Mouse (Mus musculus) lung, embryonic 15.5 days (tissue): ENCODE results near the gene Itga6. TPM values are rescaled to one million over a fixed set of nuclear protein-coding genes. Genes with fewer than 3 reads are reported as not detected.
A peak's percentile ranks its signal among the peaks of the same experiment; 100 is the strongest.

Source experiments
- ATAC-seq: fragments of 200-750 bp; cut with Nextera tagmentation; 2 replicates; pipeline ENCODE4 v1.8.0; 2017; ENCODE audit warnings: moderate number of reproducible peaks, borderline replicate concordance; ENCODE audit not compliant: low FRiP score, low TSS enrichment; ENCODE audit errors: extremely low read depth
- H3K27ac ChIP-seq: fragments of 300-500 bp; sonication (generic); 2 replicates; pipeline ENCODE4 v1.5.1; 2015; ENCODE audit warnings: moderate library complexity, mild to moderate bottlenecking, inconsistent platforms
- H3K27me3 ChIP-seq: fragments of 300-500 bp; sonication (generic); 2 replicates; pipeline ENCODE4 v1.6.1; 2015; ENCODE audit warnings: inconsistent platforms
- H3K36me3 ChIP-seq: fragments of 300-500 bp; sonication (generic); 2 replicates; pipeline ENCODE4 v1.6.1; 2015; ENCODE audit warnings: inconsistent platforms
- H3K4me1 ChIP-seq: fragments of 300-500 bp; sonication (generic); 2 replicates; pipeline ENCODE4 v1.6.1; 2015; ENCODE audit warnings: inconsistent platforms
- H3K4me2 ChIP-seq: fragments of 300-500 bp; sonication (generic); 2 replicates; pipeline ENCODE4 v1.6.1; 2015; ENCODE audit warnings: inconsistent platforms, mild to moderate bottlenecking, moderate library complexity
- H3K4me3 ChIP-seq: fragments of 300-500 bp; sonication (generic); 2 replicates; pipeline ENCODE4 v1.5.1; 2015; ENCODE audit warnings: mild to moderate bottlenecking, inconsistent platforms
- H3K9ac ChIP-seq: fragments of 300-500 bp; sonication (generic); 2 replicates; pipeline ENCODE4 v1.6.1; 2015; ENCODE audit warnings: inconsistent platforms
- H3K9me3 ChIP-seq: fragments of 300-500 bp; sonication (generic); 2 replicates; pipeline ENCODE4 v1.6.1; 2016; ENCODE audit warnings: inconsistent platforms
- WGBS: fragments of 180-500 bp; shearing (Covaris S2); methylation state at CpG from one replicate; pipeline ENCODE4 v1.1.7; 2015; 5-methylcytosine and 5-hydroxymethylcytosine counted together
- polyA plus RNA-seq: library from polyadenylated mRNA; unstranded; fragments of >200 nt; fragmentation: Nextera tagmentation; extraction: Ambion mirVana; gene quantifications from 2 replicates; pipeline ENCODE4 v1.2.1, GENCODE M21; 2015

Itga6 gene
- polyA plus RNA-seq, 1 experiment from 2014 or later: 81.4 TPM

- no peak overlapping the region for H3K4me3 ChIP-seq
- 90% methylated on average over 17 of the region's 17 CpGs for WGBS
- H3K4me2 ChIP-seq: no peak overlapping the region
- no peak for ATAC-seq
- peaks cover 22% of the 10 kb centered on the region for H3K4me1 ChIP-seq
- no peak overlapping the region for H3K27ac ChIP-seq
- no peaks in the 10 kb centered on the region for H3K9me3 ChIP-seq
- H3K36me3 ChIP-seq: peaks cover 3% of the 10 kb centered on the region; the same call in 1 of the 2 replicates
- no peak overlapping the region for H3K9ac ChIP-seq
- H3K27me3 ChIP-seq: no peaks in the 10 kb centered on the region
These were observed 9.8 kb upstream of the Itga6 start for GRCm38 (mm10) chr2:71735541-71736159.

DNA sequence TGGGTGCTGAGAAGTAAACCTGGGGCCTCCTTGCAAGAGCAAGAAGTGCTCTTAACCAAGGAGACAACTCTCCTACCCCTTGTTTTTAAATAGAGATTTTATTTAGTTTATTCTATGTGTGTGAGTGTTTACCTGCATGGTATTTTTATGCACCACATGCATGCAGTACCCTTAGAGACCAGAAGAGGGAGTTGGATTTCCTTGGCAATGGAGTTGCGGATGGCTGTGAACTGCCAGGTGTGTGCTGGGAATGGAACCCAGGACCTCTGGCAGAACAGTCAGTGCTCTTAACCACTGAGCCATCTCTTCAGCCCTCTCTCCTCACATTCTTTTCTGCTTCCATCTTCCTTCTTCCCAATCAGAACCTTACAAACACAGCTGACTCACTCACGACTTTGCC, 9.2 kb upstream of the Itga6 start:
- peaks cover 3% of the 10 kb centered on the region; the same call in 1 of the 2 replicates for H3K36me3 ChIP-seq
- WGBS: 85% methylated on average over 2 of the region's 2 CpGs
- H3K4me2 ChIP-seq: no peak overlapping the region
- no peak overlapping the region for H3K4me3 ChIP-seq
- no peaks in the 10 kb centered on the region for H3K9me3 ChIP-seq
- no peaks in the 10 kb centered on the region for H3K27me3 ChIP-seq
- no peak for ATAC-seq
- H3K9ac ChIP-seq: no peak overlapping the region
- no peak overlapping the region for H3K27ac ChIP-seq
- peaks cover 22% of the 10 kb centered on the region for H3K4me1 ChIP-seq

DNA sequence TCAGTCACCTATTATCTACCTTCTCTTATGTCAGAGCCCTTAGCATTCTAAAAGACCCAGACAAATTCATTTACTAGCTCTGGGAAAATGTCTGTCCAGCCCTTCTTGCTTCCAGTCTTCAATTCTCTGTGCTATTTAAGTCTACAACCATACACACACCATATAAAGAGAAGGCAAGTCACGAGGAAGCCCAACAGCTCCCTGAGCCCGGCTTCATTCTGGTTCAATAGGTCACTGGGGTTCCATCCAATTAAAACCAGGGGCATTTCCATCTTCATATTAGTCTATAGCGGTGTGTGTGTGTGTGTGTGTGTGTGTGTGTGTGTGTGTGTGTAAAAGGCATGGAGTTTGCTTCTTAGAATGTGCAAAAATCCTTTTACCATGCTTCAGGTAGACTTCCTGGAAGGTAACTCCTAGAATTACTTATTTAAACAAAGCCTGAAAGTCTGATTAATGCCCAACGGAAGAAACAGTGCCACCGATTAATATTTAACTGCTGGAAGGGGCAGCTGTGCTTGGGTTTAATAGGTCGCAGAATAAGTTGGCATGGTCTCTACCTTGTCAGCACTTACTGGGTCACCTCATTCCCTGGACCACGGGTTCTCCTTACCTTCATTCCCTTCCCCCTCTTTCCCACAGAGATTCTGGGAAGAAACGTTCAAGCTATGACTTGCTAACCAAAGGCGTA, 6.1 kb upstream of the Itga6 start:
- peak overlapping the region; percentile 60 for H3K27ac ChIP-seq
- H3K9me3 ChIP-seq: no peaks in the 10 kb centered on the region
- no peak overlapping the region for H3K9ac ChIP-seq
- H3K36me3 ChIP-seq: peaks cover 3% of the 10 kb centered on the region; the same call in 1 of the 2 replicates
- peak; percentile 64; the same call in 1 of the 2 replicates for ATAC-seq
- H3K4me3 ChIP-seq: no peak overlapping the region
- H3K4me1 ChIP-seq: peaks cover 33% of the 10 kb centered on the region
- no peak overlapping the region; the same call in 1 of the 2 replicates for H3K4me2 ChIP-seq
- no peaks in the 10 kb centered on the region for H3K27me3 ChIP-seq
- 53% methylated on average over 9 of the region's 9 CpGs for WGBS

DNA sequence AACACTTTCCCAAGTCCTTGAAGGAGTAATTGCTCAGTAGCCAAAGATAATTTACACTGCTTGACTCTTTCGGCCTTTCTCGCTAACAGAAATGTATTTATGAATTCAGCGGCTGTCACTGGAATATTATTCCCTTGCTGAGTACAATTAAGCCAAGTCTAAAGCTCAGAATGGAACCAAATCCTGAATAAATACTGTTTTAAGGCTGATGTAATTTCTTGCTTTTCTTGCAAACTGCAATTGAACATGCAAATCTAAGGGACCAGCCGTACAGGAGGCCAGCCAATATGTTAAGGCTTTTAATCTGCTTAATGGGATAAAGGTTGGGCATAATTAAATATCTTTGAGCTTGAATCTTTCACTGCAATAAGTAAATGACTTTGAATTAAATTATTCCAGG, 2.9 kb upstream of the Itga6 start:
- H3K9ac ChIP-seq: no peak overlapping the region
- H3K27ac ChIP-seq: no peak overlapping the region
- no peak overlapping the region for H3K4me2 ChIP-seq
- no peak overlapping the region for H3K4me3 ChIP-seq
- no peaks in the 10 kb centered on the region for H3K27me3 ChIP-seq
- peaks cover 55% of the 10 kb centered on the region for H3K4me1 ChIP-seq
- 78% methylated on average over 4 of the region's 4 CpGs for WGBS
- H3K36me3 ChIP-seq: no peaks in the 10 kb centered on the region
- no peak for ATAC-seq
- H3K9me3 ChIP-seq: no peaks in the 10 kb centered on the region

DNA sequence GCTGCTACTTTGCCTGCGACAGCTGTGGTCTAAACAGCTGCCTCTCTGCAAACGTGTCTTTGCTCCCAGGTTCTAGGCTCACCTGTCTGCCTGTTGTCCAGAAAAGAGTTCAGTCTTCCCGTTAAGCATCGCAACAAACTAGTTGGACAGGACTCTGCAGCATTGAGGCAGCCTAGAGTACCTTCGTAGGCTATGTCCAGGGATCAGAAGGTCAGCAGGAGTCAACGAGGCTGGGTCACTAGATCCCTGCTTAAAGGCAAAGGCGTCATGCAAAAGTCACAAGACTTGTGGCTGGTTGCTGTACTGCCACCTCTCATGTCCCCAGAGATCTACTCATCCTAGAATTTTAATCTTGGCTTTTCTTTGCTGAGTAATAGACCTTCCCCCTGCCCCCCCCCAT, 2.0 kb upstream of the Itga6 start:
- H3K9me3 ChIP-seq: no peaks in the 10 kb centered on the region
- peaks cover 52% of the 10 kb centered on the region for H3K4me1 ChIP-seq
- ATAC-seq: no peak
- H3K36me3 ChIP-seq: no peaks in the 10 kb centered on the region
- H3K4me3 ChIP-seq: no peak overlapping the region
- no peak overlapping the region for H3K27ac ChIP-seq
- no peak overlapping the region for H3K9ac ChIP-seq
- 57% methylated on average over 7 of the region's 7 CpGs for WGBS
- H3K27me3 ChIP-seq: no peaks in the 10 kb centered on the region
- H3K4me2 ChIP-seq: no peak overlapping the region

- no peaks in the 10 kb centered on the region for H3K36me3 ChIP-seq
- peaks cover 43% of the 10 kb centered on the region for H3K4me1 ChIP-seq
- no peak for ATAC-seq
- no peak overlapping the region for H3K4me2 ChIP-seq
- WGBS: 24% methylated on average over 9 of the region's 9 CpGs
- no peaks in the 10 kb centered on the region for H3K27me3 ChIP-seq
- H3K9ac ChIP-seq: no peak overlapping the region
- H3K27ac ChIP-seq: peak overlapping the region; percentile 54
- H3K9me3 ChIP-seq: no peaks in the 10 kb centered on the region
- H3K4me3 ChIP-seq: no peak overlapping the region
These were observed 1.1 kb upstream of the Itga6 start for GRCm38 (mm10) chr2:71744320-71744719.

DNA sequence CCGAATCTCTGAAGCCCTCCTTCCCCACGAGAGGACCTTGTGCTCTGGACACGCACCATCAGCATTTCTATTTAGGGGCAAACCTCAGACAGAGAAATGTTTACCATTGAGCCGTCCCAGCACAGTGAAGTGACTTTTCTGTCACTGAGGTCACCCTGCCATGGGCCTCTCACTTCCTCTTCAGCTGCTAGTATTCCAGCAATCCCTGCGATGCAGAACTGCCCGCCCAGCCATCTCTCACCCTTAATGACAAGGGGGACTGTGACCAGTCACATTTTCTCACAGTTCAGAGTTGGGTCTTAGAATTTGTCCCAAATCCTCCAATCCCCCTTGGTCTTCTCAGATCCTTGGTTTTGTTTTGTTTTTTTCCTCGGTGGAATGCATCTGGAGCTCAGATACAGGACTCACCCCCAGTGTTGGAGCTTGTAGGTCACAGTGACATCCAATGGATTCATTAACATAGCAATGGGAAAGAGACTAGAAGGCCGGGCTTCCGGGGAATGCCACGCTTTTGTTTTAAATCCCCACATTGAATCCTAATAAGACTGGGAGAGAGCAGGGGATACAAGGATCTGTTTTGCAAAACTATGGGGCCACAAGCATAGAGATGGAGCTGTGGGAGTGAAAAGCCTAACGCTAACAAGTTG, 432 bp upstream of the Itga6 start:
- Histone ChIP-seq H3K27ac (peak overlapping the region; percentile 54; the same call in 1 of the 2 replicates), H3K36me3 (no peaks in the 10 kb centered on the region), H3K27me3 (no peaks in the 10 kb centered on the region), H3K4me2 (no peak overlapping the region), H3K4me1 (peaks cover 43% of the 10 kb centered on the region), H3K4me3 (no peak overlapping the region), H3K9me3 (no peaks in the 10 kb centered on the region), H3K9ac (no peak overlapping the region)
- peak; percentile 77; the same call in 1 of the 2 replicates for ATAC-seq
- 19% methylated on average over 11 of the region's 11 CpGs for WGBS

DNA sequence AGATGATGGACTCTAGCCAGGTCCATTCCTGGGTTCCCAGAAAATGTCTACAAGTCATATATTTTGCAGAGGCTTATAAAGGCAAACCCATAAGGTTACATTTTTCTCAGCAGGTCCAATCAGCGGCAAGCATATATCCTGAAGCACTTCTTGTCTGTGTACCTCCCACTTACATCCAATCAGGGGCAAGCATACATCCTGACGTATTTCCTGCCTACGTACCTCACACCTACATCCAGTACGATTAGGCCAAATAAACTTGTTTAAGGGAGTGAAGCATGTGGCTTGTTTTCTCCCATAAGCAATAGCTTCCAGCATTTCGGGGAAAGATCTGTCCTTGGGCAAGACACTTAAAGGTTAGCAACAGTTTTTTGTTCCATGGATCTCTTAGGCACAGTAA, 3.0 kb downstream of the Itga6 start:
- Histone ChIP-seq H3K27me3 (no peaks in the 10 kb centered on the region), H3K27ac (no peak overlapping the region), H3K4me1 (peaks cover 56% of the 10 kb centered on the region), H3K4me3 (no peak overlapping the region), H3K9ac (no peak overlapping the region), H3K36me3 (no peaks in the 10 kb centered on the region), H3K4me2 (no peak overlapping the region), H3K9me3 (no peaks in the 10 kb centered on the region)
- ATAC-seq: no peak
- 78% methylated on average over 5 of the region's 5 CpGs for WGBS

GRCm38 (mm10) chr2:71749367-71750086, 4.1 kb downstream of the Itga6 start:
- Histone ChIP-seq H3K4me2 (no peak overlapping the region), H3K9ac (no peak overlapping the region), H3K36me3 (no peaks in the 10 kb centered on the region), H3K9me3 (no peaks in the 10 kb centered on the region), H3K4me1 (peaks cover 48% of the 10 kb centered on the region), H3K27me3 (no peaks in the 10 kb centered on the region), H3K27ac (no peak overlapping the region), H3K4me3 (no peak overlapping the region)
- no peak for ATAC-seq
- 60% methylated on average over 13 of the region's 13 CpGs for WGBS

- no peak for ATAC-seq
- Histone ChIP-seq H3K9me3 (no peaks in the 10 kb centered on the region), H3K4me2 (no peak overlapping the region), H3K9ac (no peak overlapping the region), H3K4me3 (no peak overlapping the region), H3K36me3 (no peaks in the 10 kb centered on the region), H3K27me3 (no peaks in the 10 kb centered on the region), H3K4me1 (peaks cover 43% of the 10 kb centered on the region), H3K27ac (no peak overlapping the region)
- WGBS: 56% methylated on average over 10 of the region's 10 CpGs
These were observed 4.7 kb downstream of the Itga6 start for GRCm38 (mm10) chr2:71750087-71750453.

GRCm38 (mm10) chr2:71751336-71751735, 5.9 kb downstream of the Itga6 start:
- peak; percentile 64; the same call in 1 of the 2 replicates for ATAC-seq
- H3K4me3 ChIP-seq: no peak overlapping the region
- peaks cover 39% of the 10 kb centered on the region for H3K4me1 ChIP-seq
- H3K27me3 ChIP-seq: no peaks in the 10 kb centered on the region
- WGBS: 72% methylated on average over 8 of the region's 8 CpGs
- H3K27ac ChIP-seq: peak overlapping the region; percentile 48
- no peaks in the 10 kb centered on the region for H3K36me3 ChIP-seq
- H3K9ac ChIP-seq: no peak overlapping the region
- no peak overlapping the region for H3K4me2 ChIP-seq
- H3K9me3 ChIP-seq: no peaks in the 10 kb centered on the region
